Mouse (Mus musculus): ENCODE results near the gene Cacnb2.

DNA sequence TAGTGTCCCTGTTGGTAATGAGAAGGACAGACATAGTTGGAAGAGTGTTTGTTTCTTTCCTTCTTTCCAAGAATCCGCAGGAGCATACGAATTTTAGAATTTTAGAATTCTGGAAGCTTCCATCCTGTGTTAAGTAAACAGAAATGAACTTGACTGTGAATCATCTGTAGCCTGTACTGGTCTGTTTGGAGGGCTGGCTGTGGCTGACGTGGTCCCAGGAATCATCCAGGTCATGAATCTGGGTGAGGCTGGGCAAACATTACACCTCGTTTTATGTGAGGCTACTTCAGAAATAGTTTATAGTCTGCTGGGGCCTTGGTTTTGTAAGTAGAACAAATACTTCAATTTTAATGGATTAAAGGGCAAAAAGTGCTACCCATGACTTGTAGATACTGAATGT is 18.0 kb downstream of the Cacnb2 start:
- TF ChIP-seq CTCF (conservative IDR thresholded peaks at IDR 0.05; ENCODE audit: low read length) (no peak), NANOG (IDR thresholded peaks at IDR 0.05; ENCODE audit: borderline replicate concordance, low read length) (no peak), POU5F1 (IDR thresholded peaks at IDR 0.05; ENCODE audit: borderline replicate concordance, low read length) (no peak)

Data from E14TG2a.4 (cell line).